Mouse (Mus musculus) retina, postnatal 1 day (tissue): ENCODE measurements around the gene Tssk2.
A peak's percentile ranks its signal among the peaks of the same experiment; 100 is the strongest.

Source experiments
- DNase-seq: peaks from one replicate; pipeline ENCODE4 v3.0.0-alpha.2; 2012

Gene Tssk2

DNA sequence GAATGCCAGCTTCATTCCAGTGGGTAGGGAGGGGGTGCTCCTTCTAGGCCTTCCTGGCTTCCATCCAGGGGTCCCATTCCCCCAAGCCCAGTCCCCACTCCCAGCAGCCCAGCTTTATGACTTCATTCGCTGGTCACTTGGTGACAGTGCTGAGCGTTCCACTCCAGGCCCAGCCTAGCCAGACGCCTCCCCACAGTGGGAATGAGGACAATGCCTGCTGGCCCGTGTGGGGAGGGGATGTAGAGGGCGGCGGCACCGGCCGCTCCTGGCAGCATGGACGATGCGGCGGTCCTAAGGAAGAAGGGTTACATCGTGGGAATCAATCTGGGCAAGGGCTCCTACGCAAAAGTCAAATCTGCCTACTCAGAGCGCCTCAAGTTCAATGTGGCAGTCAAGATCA, at the start of gene Tssk2, which contains the start of gene Dgcr2:
Gene Tssk2 (plus strand): TSS at position 176 of the 400 bp plus-strand sequence.
Gene Dgcr2 (minus strand): TSS at position 101 of the 400 bp plus-strand sequence.
- DNase-seq: no peak

DNA sequence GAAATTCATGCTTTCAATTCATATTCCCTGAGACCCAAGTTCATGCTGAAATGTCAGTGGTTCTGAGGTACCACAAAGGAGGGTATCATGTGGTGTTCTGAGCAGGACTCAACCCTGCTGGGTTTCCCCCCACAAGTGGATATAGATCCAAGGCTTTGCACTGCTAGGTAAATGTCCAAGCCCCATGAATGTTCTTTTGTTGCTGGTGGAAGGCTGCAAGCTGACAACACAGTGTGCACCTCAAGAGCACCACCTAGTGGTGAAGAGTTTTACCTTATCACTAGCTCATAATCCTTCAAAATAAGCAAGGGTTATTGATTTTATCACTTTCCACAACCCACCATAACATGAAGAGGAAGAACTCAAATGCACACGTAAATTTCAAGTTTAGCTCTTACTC, 49.5 kb upstream of the Tssk2 start:
- peak; percentile 80 for DNase-seq

- DNase-seq: no peak
Observed at GRCm38 (mm10) chr16:17849486-17849885, 49.0 kb upstream of the Tssk2 start.

- no peak for DNase-seq
Observed at GRCm38 (mm10) chr16:17851331-17851730, 47.1 kb upstream of the Tssk2 start.

DNA sequence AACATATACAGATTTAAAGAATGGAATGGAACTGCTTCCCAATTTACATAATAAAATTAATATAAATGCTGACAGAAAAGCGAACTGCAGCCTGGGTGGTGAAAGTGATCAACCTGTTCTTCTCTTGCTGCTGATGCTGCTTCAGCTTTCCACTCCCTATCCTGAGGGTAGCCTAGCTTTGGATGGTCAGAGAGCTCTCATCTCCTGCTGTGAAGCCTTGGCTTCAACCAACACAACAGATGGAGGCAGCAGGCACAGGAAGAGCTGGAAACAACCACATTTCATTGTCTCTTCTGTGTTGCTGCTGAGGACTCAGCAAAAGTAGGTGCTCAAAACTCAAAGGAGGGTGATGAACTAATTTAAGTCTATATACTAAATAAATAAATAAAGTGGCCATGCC, 46.6 kb upstream of the Tssk2 start:
- DNase-seq: no peak

- DNase-seq: no peak
Observed at GRCm38 (mm10) chr16:17853263-17853662, 45.2 kb upstream of the Tssk2 start.

GRCm38 (mm10) chr16:17857157-17857556, 41.3 kb upstream of the Tssk2 start:
- no peak for DNase-seq

GRCm38 (mm10) chr16:17858592-17858991, 39.8 kb upstream of the Tssk2 start:
- DNase-seq: peak; percentile 49

- DNase-seq: no peak
Observed at GRCm38 (mm10) chr16:17865293-17865692, 33.1 kb upstream of the Tssk2 start.

DNA sequence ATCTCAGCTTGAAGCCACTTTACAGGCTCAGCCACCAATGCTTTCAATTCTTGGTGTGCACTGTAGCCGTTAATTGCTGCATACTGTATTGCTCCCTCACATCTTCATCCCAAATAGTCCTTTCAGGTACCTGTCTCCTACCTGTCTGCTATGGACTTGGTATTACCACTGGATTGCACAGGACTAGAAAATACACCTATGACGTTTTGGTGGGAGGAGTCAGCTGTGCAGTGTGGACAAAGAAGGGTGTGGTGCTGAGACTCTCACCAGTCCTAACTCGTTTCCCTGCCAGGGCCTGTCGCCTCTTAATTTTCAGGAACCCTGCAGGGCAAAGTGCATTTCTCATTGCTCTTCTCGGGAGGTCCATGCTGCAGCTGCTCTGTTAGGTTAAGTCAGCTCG, 32.7 kb upstream of the Tssk2 start:
- DNase-seq: no peak

- no peak for DNase-seq
Observed at GRCm38 (mm10) chr16:17871248-17871647, 27.2 kb upstream of the Tssk2 start.

- DNase-seq: no peak
Observed at GRCm38 (mm10) chr16:17872995-17873394, 25.4 kb upstream of the Tssk2 start.

DNA sequence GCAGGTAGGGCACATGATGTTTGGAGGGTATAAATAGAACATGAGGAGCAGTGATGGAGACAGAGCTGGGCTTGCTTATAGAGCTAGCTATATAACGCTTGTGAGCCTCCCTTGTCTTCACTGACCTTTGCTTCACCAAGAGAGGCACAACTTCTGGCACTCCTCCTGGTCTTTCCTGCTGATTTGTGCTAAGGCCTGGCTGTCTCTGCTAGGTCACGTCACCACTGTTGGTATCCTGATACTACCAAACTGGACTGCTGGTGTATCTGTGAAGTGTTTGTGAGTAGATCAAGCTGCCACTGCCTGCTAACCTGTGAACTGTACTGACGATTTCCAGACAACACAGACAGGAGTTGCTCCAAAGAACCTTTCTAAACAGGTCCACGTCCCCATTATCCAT, 23.3 kb upstream of the Tssk2 start:
- no peak for DNase-seq

GRCm38 (mm10) chr16:17876096-17876495, 22.3 kb upstream of the Tssk2 start:
- DNase-seq: no peak

GRCm38 (mm10) chr16:17879571-17879970, 18.9 kb upstream of the Tssk2 start:
- no peak for DNase-seq

GRCm38 (mm10) chr16:17882196-17882595, 16.2 kb upstream of the Tssk2 start:
- DNase-seq: no peak

DNA sequence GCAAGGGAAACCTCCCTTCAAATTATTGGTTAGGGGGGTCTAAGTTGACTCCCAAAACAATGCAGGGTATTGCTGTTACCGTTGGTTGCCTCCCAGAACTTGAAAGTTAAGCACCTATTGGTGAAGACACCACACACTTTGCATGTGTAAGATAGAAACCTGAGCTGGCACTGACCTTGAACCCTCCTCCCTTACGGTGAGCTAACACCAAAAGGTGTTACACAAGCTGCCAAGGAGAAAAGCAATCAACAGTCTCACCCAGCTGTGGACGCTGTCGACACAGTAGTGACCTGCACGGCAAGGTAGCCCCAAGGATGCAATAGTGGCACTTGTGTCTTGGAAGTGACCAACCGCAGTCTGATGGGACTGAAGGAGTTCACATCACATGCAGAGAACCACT, 14.3 kb upstream of the Tssk2 start:
- DNase-seq: no peak

DNA sequence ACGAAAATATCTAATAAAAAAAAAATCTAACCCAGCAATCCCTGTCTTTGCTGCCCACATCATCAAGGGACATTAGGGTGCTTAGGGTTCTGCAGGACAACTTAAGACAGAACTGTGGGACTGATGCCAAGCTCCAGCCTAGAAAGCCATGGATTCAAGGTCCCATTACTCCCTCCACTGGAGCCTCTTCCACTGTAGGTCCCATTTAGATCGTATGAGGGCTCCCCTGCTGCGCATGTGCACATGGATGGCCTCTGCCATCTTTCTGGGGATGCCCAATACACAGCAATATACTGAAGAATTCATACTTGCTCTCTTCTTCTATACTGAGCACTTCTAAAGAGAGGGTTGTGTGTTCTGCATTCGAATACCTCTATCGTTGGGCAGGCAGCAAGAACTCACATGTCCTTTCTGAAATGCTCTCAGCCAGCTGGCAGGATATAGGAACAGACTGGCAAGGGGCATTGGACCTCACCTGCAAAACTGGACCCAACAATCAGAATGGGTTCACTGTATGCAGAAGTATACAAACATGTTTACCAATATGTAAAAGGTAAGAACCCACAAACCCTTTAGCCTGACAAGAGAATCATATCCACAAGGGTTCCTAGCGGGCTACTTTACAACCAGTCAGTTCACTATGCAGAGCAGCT, 8.6 kb upstream of the Tssk2 start:
- DNase-seq: no peak

DNA sequence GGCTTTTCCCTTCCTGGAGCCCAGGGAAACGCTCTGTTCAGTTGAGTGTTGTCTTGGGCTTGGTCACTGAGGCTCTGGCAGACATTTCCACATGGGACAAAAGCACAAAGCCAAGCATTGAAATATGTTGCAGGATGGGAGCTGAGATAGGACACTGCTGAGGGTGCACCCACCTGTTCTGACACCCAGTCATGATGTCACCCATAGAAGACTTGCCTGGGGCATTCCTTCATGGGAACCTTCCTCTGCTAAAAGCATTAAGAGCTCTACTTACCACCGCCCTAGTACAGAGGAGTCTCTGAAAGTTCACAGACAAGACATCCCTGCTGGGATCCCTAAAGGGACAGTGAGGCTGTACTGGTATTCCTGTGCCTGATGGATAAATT, 8.1 kb upstream of the Tssk2 start:
- no peak for DNase-seq

DNA sequence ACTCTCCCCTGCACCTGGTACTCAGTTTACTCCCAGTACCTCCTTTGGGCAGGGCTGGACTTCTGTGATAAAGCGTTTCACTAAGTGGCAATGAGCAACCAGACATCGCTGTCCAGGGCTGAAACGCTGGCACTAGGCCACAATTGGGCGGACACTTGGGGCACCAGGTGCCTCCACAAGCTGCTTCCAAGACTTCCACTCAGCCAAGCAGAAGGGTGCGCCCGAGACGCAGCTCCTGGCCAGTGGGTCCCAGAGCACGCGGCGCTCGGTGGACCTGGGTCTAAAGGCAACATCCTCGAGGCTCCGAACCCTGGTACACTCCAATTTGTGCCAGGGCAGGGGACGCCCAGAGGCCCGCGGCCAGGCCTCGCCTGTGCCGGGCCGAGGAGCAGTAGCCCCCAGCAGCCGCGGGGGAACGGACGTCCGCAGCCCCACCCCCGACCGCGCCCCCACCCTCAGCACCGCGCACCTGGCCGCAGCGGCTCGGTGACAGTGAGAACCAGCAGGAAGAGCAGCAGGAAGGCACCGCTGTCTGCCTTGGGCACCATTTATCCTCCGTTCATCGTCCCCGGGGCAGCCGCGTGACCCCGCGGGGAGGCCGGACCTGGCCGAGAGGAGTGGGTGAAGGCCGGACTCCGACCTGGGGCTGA, 7.4 kb upstream of the Tssk2 start:
- peak; percentile 72 for DNase-seq

- DNase-seq: peak; percentile 99
Observed at GRCm38 (mm10) chr16:17891567-17891959, 6.9 kb upstream of the Tssk2 start, which contains the start of gene Gm20518. Gene Gm20518, minus strand, starts transcription at chr16:17891671.

- DNase-seq: no peak
Observed at GRCm38 (mm10) chr16:17892606-17893005, 5.8 kb upstream of the Tssk2 start.

- DNase-seq: no peak
Observed at GRCm38 (mm10) chr16:17893923-17894322, 4.5 kb upstream of the Tssk2 start, which contains the start of gene Tssk1. Gene Tssk1, plus strand, starts transcription at chr16:17894223.

GRCm38 (mm10) chr16:17896091-17896490, 2.3 kb upstream of the Tssk2 start:
- DNase-seq: no peak
